Mouse (Mus musculus) hindbrain, embryonic 14.5 days (tissue): Measurements from ENCODE around the gene Smad5. TPM values are rescaled to one million over a fixed set of nuclear protein-coding genes. Genes with fewer than 3 reads are reported as not detected.
A peak's percentile ranks its signal among the peaks of the same experiment; 100 is the strongest.

Experiments
- ATAC-seq: fragments of 200-750 bp; cut with Nextera tagmentation; 2 replicates; pipeline ENCODE4 v1.8.0; 2017; ENCODE audit warnings: moderate number of reproducible peaks, mild to moderate bottlenecking, moderate TSS enrichment, moderate library complexity; ENCODE audit not compliant: low FRiP score
- DNase-seq: peaks from one replicate; pipeline ENCODE4 v3.0.0-alpha.2; 2015; ENCODE audit warnings: low spot score
- H3K27ac ChIP-seq: fragments of 300-500 bp; sonication (generic); 2 replicates; pipeline ENCODE4 v1.5.1; 2014; ENCODE audit warnings: mild to moderate bottlenecking, moderate library complexity
- H3K27me3 ChIP-seq: fragments of 300-500 bp; sonication (generic); 2 replicates; pipeline ENCODE4 v1.6.1; 2014; ENCODE audit warnings: mild to moderate bottlenecking, low read length, mixed read lengths; ENCODE audit not compliant: control insufficient read depth, insufficient read depth
- H3K36me3 ChIP-seq: fragments of 300-500 bp; sonication (generic); replicated peaks from 2 replicates; pipeline ENCODE4 v1.6.1; 2014; ENCODE audit not compliant: control insufficient read depth, insufficient read depth
- H3K4me1 ChIP-seq: fragments of 300-500 bp; sonication (generic); replicated peaks from 2 replicates; pipeline ENCODE4 v1.6.1; 2014; ENCODE audit warnings: antibody characterized with exemption, low read length, mixed read lengths; ENCODE audit not compliant: control insufficient read depth, insufficient read depth
- H3K4me2 ChIP-seq: fragments of 300-500 bp; sonication (generic); replicated peaks from 2 replicates; pipeline ENCODE4 v1.6.1; 2014; ENCODE audit warnings: mild to moderate bottlenecking, moderate library complexity
- H3K4me3 ChIP-seq: fragments of 300-500 bp; sonication (generic); replicated peaks from 2 replicates; pipeline ENCODE4 v1.5.1; 2014; ENCODE audit warnings: mild to moderate bottlenecking, low read length
- H3K9ac ChIP-seq: fragments of 300-500 bp; sonication (generic); 2 replicates; pipeline ENCODE4 v1.6.1; 2014
- H3K9me3 ChIP-seq: fragments of 300-500 bp; sonication (generic); 2 replicates; pipeline ENCODE4 v1.6.1; 2016; ENCODE audit warnings: low read length; ENCODE audit not compliant: control insufficient read depth
- WGBS: fragments of 180-500 bp; shearing (Covaris S2); extraction: QIAGEN DNeasy Blood & Tissue Kit; methylation state at CpG from one replicate; pipeline ENCODE4 v1.1.7; 2014; 5-methylcytosine and 5-hydroxymethylcytosine counted together
- polyA plus RNA-seq: library from polyadenylated mRNA; unstranded; fragments of >200 nt; fragmentation: Nextera tagmentation; extraction: Ambion mirVana; gene quantifications from 2 replicates; pipeline ENCODE4 v1.2.1, GENCODE M21; 2014

Gene Smad5
- polyA plus RNA-seq, 1 experiment from 2014 or later = 32.3 TPM

- Histone ChIP-seq H3K27me3 (no peaks in the 10 kb centered on the region), H3K4me1 (peaks cover 43% of the 10 kb centered on the region), H3K9me3 (no peaks in the 10 kb centered on the region), H3K36me3 (no peaks in the 10 kb centered on the region; the same call in 1 of the 2 replicates), H3K27ac (no peak overlapping the region), H3K4me2 (0 out of 2 replicates have a peak overlapping the region, but pooled peaks have one; percentile 1), H3K9ac (no peak overlapping the region), H3K4me3 (no peak overlapping the region)
- DNase-seq = no peak
- ATAC-seq = no peak
- WGBS = 78% methylated on average over 4 of the region's 4 CpGs
Observed at GRCm38 (mm10) chr13:56707606-56708005, 4.8 kb downstream of the Smad5 start.

- Histone ChIP-seq H3K4me1 (peaks cover 29% of the 10 kb centered on the region), H3K4me3 (no peak overlapping the region), H3K36me3 (no peaks in the 10 kb centered on the region; the same call in 1 of the 2 replicates), H3K27me3 (no peaks in the 10 kb centered on the region), H3K9ac (no peak overlapping the region), H3K27ac (no peak overlapping the region), H3K9me3 (no peaks in the 10 kb centered on the region), H3K4me2 (no peak overlapping the region)
- ATAC-seq = no peak
- no peak for DNase-seq
- 52% methylated on average over 2 of the region's 2 CpGs for WGBS
Observed at GRCm38 (mm10) chr13:56710620-56711019, 7.8 kb downstream of the Smad5 start.

GRCm38 (mm10) chr13:56712221-56712620, 9.4 kb downstream of the Smad5 start:
- H3K27me3 ChIP-seq = no peaks in the 10 kb centered on the region
- DNase-seq = no peak
- 100% methylated on average over 2 of the region's 2 CpGs for WGBS
- H3K4me3 ChIP-seq = no peak overlapping the region
- H3K4me2 ChIP-seq = no peak overlapping the region
- no peak overlapping the region for H3K27ac ChIP-seq
- no peaks in the 10 kb centered on the region for H3K9me3 ChIP-seq
- H3K4me1 ChIP-seq = peaks cover 17% of the 10 kb centered on the region
- ATAC-seq = no peak
- no peak overlapping the region for H3K9ac ChIP-seq
- H3K36me3 ChIP-seq = no peaks in the 10 kb centered on the region; the same call in 1 of the 2 replicates

- 90% methylated on average over 4 of the region's 4 CpGs for WGBS
- no peaks in the 10 kb centered on the region for H3K9me3 ChIP-seq
- H3K36me3 ChIP-seq = peaks cover 75% of the 10 kb centered on the region
- H3K4me1 ChIP-seq = no peaks in the 10 kb centered on the region
- H3K4me2 ChIP-seq = no peak overlapping the region
- no peak overlapping the region for H3K27ac ChIP-seq
- H3K4me3 ChIP-seq = no peak overlapping the region
- DNase-seq (no peak), ATAC-seq (no peak)
- H3K9ac ChIP-seq = no peak overlapping the region
- H3K27me3 ChIP-seq = no peaks in the 10 kb centered on the region
Observed at GRCm38 (mm10) chr13:56726551-56726950, 23.7 kb downstream of the Smad5 start.

GRCm38 (mm10) chr13:56729046-56729445, 26.2 kb downstream of the Smad5 start:
- Histone ChIP-seq H3K4me1 (no peaks in the 10 kb centered on the region), H3K36me3 (peaks cover 95% of the 10 kb centered on the region), H3K9ac (no peak overlapping the region), H3K4me2 (no peak overlapping the region), H3K4me3 (no peak overlapping the region), H3K9me3 (no peaks in the 10 kb centered on the region), H3K27me3 (no peaks in the 10 kb centered on the region), H3K27ac (no peak overlapping the region)
- DNase-seq = no peak
- no peak for ATAC-seq
- WGBS = 97% methylated on average over 7 of the region's 7 CpGs

DNA sequence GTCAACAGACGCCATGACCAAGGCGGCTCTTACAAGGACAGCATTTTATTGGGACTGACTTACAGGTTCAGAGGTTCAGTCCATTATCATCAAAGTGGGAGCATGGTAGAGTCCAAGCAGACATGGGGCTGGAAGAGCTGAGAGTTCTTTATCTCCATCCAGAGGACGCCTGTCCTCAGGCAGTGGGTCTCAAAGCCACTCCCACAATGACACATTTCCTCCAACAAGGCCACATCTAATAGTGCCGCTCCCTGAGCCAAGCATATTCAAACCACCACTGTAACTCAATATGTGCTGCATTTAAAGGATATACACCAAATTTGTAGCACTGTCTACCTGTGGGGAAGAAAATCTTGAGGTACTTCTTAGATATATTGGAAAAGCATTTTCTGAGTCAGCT, 31.8 kb downstream of the Smad5 start:
- whole genome bisulfite sequencing = 90% methylated on average over 4 of the region's 4 CpGs
- Histone ChIP-seq H3K9me3 (no peaks in the 10 kb centered on the region), H3K9ac (no peak overlapping the region), H3K4me2 (no peak overlapping the region), H3K4me3 (no peak overlapping the region), H3K27me3 (no peaks in the 10 kb centered on the region), H3K27ac (no peak overlapping the region), H3K36me3 (peaks cover 95% of the 10 kb centered on the region), H3K4me1 (no peaks in the 10 kb centered on the region)
- ATAC-seq (no peak), DNase-seq (no peak)

DNA sequence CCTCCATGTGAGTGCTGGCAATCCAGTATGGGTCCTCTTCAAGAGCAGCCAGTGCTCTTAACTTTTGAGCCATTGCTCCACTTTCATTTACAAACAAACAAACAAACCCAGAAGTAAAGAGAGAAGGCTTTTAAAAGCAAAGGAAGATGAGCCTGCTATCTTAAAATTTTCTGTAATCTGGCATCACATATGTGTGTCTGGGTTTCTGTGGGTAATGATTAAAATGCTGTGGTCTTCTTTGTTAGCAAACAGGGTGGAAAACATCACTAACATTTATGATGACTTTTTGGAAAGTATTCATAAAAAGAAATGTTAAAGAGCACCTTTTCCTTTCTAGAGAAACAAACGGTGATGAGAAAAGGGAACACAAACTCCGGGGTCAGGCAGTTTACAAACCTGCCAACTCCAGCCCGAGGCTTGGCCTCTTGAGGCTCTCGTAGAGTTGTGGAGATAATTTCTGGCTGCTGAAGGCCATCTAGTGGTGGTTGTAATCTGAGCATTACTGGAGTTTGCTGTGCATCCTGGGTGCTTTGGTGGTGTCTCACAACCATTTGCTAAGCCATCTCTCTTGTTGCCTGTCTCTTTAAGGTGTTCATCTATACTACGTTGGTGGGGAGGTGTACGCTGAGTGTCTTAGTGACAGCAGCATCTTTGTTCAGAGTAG, 32.5 kb downstream of the Smad5 start:
- H3K36me3 ChIP-seq = peaks cover 94% of the 10 kb centered on the region
- no peaks in the 10 kb centered on the region for H3K4me1 ChIP-seq
- H3K9me3 ChIP-seq = no peaks in the 10 kb centered on the region
- DNase-seq (peak; percentile 49), ATAC-seq (no peak)
- H3K27me3 ChIP-seq = no peaks in the 10 kb centered on the region
- H3K27ac ChIP-seq = no peak overlapping the region
- WGBS = 68% methylated on average over 6 of the region's 6 CpGs
- no peak overlapping the region for H3K4me2 ChIP-seq
- no peak overlapping the region for H3K4me3 ChIP-seq
- H3K9ac ChIP-seq = no peak overlapping the region

DNA sequence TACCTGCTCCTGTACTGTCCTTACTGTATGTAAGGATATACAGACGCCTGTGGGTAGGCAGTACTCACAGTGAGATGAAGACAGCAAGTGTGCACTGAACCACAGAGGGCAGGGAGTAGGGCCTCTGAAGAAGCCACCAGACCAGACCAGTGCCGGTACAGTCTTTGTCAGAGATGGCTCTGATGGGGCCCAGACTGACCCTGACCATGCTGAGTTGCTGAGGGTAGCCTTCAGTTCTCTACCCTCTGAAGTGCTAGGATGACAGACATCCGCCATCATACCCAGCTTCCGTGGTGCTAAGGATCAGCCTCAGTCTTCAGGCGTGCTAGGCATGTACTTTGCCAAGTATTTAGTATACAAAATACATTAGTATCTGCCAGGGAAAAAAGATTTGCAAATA, 36.7 kb downstream of the Smad5 start:
- Histone ChIP-seq H3K27ac (no peak overlapping the region), H3K4me3 (no peak overlapping the region), H3K36me3 (peaks cover 60% of the 10 kb centered on the region), H3K4me2 (no peak overlapping the region), H3K4me1 (no peaks in the 10 kb centered on the region), H3K9me3 (no peaks in the 10 kb centered on the region), H3K9ac (no peak overlapping the region), H3K27me3 (no peaks in the 10 kb centered on the region)
- 96% methylated on average over 5 of the region's 5 CpGs for WGBS
- DNase-seq (no peak), ATAC-seq (no peak)

- H3K4me2 ChIP-seq = no peak overlapping the region
- no peaks in the 10 kb centered on the region for H3K27me3 ChIP-seq
- H3K4me3 ChIP-seq = no peak overlapping the region
- WGBS = 89% methylated on average over 6 of the region's 6 CpGs
- ATAC-seq (no peak), DNase-seq (no peak)
- no peaks in the 10 kb centered on the region for H3K9me3 ChIP-seq
- H3K4me1 ChIP-seq = no peaks in the 10 kb centered on the region
- H3K36me3 ChIP-seq = peaks cover 52% of the 10 kb centered on the region
- H3K27ac ChIP-seq = no peak overlapping the region
- H3K9ac ChIP-seq = no peak overlapping the region
Observed at GRCm38 (mm10) chr13:56740496-56740895, 37.7 kb downstream of the Smad5 start.

DNA sequence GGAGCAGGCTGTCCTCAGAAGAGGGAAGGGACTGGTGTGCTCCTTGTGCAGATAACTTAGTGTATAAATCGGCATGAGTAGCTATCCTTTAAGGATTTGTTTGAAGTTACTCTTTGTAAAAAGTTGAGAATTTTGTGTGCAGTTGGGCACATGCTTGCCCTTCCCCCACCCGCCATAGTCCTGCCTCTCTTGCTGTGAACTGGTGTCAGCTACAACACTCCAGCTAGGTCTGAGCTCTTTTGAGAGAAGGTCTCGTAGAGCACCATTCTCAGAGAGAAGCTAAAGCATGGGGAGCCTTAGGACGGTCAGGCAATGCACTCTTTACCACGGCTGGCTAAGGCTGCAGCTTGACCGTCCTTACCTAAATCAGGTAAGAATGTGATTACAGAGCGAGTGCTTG, 38.9 kb downstream of the Smad5 start:
- H3K9me3 ChIP-seq = no peaks in the 10 kb centered on the region
- no peak overlapping the region for H3K27ac ChIP-seq
- H3K9ac ChIP-seq = no peak overlapping the region
- WGBS = 91% methylated on average over 7 of the region's 7 CpGs
- no peak for ATAC-seq
- no peaks in the 10 kb centered on the region for H3K4me1 ChIP-seq
- no peak for DNase-seq
- H3K36me3 ChIP-seq = peaks cover 41% of the 10 kb centered on the region
- no peak overlapping the region for H3K4me2 ChIP-seq
- no peak overlapping the region for H3K4me3 ChIP-seq
- no peaks in the 10 kb centered on the region for H3K27me3 ChIP-seq
